Mouse (Mus musculus) embryonic fibroblast, embryonic 13.5 days (primary cell): ENCODE measurements around the gene Drd1.

Source experiments
- CTCF ChIP-seq: IDR thresholded peaks from 2 replicates; pipeline ENCODE4 v1.5.1; 2011; ENCODE audit warnings: mild to moderate bottlenecking, control low read depth, low read length, moderate library complexity, borderline replicate concordance; ENCODE audit not compliant: insufficient read depth
- POLR2A ChIP-seq: IDR thresholded peaks from 2 replicates; pipeline ENCODE4 v1.6.1; 2011; ENCODE audit warnings: low read depth, mild to moderate bottlenecking, control low read depth, low read length, moderate library complexity

- no peak for TF ChIP-seq POLR2A
- no peak for TF ChIP-seq CTCF
Observed at GRCm38 (mm10) chr13:54077470-54078174, 22.1 kb upstream of the Drd1 start.
